Mouse (Mus musculus) heart, adult 9 months (tissue): ENCODE results near the gene Nacc1.
"Not testable (repeated sequence)": the region's sequence is repeated elsewhere in the genome, so short reads cannot be mapped to it uniquely, and the experiment has no call there.

Experiments used
- DNase-seq, 2 experiments: peaks; one replicate each; pipeline ENCODE4 v3.0.0; 2022; ENCODE audit warnings: low spot score in 2 of 2

The Nacc1 gene

DNA sequence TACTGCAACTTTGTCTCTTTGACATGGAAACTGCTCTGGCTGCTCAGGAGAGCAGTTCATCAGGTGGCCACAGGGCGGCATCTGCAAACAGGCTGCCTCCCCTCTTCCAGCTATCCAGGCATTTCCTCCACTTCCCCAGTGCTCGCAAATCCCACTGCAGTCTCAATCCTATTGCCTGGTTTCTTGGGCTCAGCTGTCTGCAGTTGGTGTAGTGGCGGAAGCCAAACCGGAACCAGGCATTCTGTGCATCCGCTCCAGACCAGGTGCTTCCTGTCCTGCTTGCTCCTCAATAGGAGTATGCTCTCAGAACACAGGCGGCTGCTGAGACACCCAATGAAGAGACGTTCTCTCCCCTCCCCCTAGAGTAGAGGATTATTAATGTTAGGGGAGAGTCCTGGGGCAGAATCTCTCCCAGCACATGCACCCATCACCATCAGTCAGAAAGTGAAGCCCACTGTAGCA is 12.2 kb upstream of the Nacc1 start:
- DNase-seq = peak; percentile 87 to 96

DNA sequence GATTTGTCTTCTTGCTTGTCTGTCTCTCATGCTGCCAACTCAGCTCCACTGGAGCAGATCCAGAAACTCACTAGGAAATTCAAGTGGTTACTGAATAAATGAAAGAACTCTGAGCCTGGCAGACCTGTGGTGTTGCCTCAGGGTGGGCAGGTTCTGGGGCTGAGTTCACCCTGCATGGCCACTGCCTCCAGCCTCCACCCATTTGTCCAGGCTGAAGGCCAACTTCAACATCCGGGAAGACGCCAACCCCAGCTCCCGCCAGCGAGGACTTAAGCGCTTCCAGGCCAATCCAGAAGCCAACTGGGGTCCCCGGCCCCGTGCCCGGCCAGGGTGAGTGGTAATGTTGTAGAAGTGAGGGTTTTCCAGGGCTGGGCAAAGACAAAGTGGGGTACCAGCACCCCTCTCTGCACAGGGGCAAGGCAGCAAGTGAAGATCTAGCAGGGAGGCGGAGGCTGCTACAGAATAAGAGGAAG is 11.3 kb upstream of the Nacc1 start:
- DNase-seq = peak; percentile 85

DNA sequence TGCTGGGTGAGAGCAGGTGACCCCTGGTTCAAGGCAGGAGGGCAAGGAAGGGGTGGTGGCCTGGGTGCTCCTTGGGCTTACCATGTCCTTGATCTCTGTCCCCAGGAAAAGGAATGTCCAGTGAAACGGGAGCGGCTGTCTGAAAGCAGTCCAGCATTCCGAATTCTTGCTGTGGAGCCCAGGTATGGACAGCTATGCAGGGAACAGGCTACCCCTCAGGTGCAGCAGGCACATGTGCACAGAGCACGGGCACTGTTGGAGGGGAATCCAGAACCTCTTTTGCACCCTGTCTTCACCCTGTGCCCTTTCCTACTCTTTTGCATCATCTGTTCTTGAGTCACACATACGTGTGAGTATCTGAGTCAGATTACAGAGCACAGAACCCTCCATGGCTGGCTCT is 10.6 kb upstream of the Nacc1 start:
- no peak for DNase-seq

DNA sequence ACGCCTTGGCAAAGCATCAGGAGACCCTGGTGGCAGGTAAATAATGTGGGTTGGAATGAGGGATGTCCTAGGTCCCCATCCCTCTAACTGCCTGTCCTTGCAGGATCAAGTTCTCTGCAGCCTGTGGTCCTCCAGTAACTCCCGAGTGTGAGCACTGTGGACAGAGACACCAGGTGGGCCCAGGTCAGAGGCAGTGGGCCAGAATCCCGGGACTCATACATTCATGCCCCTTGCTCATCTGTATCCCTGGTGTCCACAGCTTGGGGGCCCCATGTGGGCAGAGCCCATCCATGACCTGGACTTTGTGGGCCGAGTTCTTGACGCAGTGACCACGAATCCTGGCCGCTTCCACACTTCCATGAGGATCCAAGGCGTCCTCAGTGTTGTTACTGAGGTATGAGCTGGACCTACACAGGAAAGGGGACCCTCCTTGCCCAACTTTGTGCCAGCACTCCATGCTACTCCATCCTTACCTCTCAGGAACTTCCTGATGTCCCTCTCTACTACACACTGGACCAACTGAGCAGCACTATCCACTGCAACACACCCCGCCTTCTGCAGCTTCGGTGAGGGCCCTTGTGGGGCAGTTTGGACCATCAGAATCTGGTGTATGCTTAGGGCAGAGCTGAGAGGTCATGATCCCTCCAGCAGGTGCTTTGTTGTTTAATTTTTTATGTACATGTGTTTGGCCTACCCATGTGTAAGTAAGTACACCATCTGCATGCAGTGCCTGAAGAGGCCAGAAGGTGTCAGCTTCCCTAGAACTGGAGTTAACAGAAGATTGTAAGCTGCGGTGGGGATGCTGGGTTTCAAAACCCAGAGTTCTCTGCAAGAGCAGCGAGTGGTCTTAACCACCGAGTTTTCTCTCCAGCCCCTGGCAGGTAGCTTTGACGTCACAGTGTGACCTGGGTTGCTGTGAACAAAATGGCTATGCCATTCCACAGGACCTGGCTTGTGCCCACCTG is 9.8 kb upstream of the Nacc1 start:
- DNase-seq = no peak

DNA sequence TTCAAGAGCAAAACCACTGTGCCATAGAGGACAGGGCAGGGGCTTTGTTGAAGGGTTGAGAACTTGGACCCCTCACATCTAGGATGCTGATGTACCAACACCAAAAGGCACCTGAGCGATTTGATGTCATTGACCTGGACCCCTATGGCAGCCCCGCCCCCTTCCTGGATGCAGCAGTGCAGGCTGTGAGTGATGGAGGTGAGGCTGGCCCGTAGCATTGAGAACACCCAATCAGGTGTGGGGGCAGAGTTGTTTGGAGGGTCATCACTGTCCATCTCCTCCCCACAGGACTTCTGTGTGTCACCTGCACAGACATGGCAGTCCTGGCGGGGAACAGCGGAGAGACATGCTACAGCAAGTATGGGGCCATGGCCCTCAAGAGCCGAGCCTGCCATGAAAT is 7.5 kb upstream of the Nacc1 start:
- DNase-seq = no peak

DNA sequence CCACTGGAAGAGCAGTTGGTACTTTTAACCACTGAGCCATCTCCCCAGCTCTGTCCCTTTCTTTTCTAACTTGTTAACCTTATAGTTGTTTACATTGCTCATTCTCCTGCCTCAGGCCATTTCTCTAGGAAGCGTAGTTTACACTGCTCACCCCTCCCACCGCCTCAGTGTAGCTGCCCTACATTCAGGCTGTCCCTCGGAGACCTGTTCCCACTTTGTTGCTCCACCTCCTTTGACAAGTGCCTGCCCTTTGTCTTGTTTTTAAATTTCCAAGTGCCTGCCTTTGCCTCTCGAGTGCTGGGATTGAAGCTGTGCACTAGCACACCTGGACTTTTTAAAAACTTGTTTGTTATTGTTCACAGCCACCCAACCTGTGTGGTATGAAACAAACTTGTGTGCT is 5.7 kb upstream of the Nacc1 start:
- DNase-seq = no peak

DNA sequence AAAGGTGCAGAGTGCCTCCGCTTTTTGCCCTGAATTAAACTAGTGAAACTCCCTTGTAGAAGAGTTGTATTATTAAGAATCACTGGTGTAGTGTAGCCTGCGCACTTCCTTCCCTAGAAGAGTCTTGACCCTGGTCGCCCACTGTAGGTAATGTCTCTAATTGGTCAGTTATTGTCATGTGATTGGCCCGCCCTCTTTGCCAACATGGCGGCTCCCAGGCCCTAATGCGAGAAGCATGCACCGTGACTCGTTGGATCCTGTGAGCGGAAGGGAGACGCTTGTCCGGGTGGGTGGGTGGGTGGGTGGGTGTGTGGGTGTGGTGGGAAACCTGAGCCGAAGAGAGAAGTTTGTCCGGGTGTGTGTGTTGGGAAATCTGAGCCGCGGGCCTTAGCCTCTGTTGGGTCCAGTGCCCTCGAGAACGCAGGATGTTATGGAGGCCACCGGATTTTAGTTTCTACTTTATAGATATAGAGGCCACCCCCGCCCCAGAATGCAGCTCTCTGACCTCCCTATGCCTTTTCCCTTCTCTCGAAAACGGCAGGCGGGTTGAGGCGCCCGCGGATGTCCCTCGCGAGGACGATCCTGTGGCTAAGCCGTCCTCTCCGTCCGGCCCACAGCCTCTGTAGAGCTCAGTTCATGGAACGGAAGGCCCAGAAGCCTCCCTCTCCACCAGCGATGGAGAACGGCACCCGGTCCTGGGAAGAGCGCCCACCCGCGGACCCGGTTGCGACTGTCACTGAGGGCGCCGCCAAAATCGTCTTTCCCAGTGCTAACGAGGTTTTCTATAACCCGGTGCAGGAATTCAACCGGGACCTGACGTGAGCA is 1.6 kb upstream of the Nacc1 start:
- peak; percentile 92 to 94 for DNase-seq

DNA sequence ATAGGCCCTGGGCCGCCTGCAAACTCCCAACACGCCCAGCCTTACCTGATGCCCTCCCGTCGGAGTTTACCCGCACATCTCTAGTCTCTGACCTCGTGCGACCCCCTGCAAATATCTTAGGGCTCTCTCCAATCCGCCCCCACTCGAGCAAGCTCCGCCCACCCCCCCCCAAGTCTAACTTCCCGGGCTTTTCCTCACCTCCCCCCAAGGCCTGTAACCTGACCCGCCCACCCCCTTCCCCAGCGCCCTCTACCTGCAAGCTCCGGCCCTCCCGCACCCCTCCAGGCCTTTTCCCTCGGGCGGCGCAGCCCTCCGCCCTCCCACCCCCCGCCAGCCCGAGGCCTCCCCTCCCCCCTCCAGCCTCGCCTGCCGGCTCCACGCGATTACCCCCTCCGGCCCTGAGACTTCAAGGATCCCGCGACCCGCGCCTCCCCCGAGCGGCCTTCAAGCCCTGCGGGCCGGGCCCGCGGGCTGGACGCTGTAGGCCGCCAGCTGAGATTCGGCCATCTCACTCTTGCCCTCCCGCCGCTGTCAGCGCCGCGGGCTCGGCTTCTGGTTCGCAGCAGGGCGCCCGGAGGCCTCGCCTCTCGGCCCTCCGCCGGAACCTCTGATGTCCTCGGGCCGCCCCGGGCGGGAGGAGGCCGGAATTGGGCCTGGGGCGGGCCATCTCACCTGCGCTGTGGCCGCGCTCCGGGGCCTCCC is 508 bp downstream of the Nacc1 start:
- DNase-seq = no peak

DNA sequence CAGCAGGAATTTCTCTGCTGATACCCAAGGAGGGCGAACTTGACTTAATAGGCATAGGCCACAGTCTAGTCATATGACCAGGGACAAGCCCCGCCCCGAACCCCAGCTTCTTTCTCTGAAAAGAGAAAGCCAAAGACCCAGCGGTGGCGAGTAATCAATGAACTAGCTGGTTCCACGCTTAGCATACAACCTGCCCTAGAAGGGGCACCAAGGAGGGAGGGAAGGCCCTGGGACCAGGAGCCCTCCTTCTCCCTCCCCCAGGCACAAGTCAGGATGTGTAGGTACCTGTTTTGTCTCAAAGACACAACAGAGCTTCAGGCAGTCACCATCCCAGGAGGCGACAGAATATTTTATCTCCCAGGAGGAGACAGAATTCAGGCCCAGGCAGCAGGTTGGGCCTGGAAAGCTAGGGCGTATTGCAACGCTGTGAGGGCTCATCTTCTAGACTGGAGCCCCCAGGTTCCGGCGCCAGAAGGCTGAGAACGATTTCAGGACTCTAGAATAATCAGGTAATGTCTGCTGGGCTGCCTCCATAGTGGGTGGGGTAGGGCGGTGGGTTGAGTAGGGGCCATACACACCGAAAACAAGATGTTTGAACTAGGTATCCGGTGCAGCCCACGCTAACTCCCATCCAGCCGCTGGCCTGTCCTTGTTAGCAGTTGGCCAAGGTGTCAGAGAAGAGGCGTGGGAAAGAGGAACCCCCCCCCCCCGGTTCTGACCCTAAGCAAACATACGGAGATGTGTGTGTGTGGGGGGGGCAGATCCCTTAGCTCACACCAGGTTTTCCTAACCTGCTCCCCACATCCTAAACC is 1.3 kb downstream of the Nacc1 start, which contains the start of gene Trmt1:
Gene Trmt1, plus strand, starts transcription at position 117 of the 812 bp plus-strand sequence.
- DNase-seq = no peak

DNA sequence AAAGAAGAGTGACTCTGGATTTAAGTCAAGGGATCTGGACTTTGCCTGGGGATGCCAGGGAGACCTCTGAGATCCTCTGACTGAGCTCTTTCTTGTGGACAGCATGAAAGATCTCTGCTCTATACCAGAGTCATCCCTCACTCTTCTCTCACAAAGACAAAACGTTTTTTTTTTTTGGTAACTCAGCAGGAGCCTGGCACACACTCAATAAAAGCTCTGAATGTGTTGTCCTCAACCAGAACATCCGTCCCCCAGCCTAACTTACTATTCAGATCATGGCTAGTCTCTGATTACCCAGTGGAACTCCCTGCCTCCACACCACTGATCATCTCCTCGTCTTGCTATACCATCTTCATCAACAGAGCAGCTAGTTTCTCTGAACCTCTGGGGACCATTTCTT is 3.1 kb downstream of the Nacc1 start:
- no peak for DNase-seq

DNA sequence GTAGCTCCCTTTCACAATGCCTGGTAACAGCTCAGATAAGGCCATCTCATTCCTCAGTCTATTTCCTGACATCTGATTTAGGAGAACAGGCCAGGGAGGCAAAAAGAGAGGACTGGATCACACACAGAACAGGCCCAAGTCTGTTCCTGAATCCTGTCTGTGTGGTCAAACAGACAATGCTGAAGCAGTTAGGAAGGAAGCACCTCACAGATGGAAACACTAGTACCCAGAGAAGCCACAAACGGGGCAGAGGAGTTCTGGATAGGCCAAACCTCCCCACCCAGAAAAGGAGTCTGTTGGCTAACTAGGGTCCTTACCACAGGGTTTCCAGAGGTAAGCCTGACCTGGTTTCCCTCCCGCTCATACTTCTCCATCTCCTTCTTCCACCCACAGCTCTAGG is 5.4 kb downstream of the Nacc1 start:
- DNase-seq = no peak

DNA sequence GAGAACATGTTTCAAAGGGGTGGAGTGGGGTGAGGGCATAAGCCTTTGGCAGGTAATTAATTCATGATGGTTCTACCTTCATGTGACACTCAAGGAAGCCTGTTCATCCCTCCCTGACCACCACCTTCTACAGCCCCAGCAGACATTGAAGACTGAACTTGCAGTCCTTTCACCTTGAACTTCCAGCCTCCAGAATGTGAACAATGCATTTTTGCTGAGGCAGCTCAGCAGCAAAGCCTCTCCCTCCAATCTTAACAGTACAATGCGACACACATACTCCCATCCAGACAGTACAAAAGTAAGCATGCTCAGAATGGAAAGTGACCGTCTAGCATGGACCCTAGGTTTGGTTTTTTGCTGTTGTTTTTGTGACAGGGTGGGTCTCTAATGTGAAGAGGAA is 6.2 kb downstream of the Nacc1 start:
- no peak for DNase-seq

DNA sequence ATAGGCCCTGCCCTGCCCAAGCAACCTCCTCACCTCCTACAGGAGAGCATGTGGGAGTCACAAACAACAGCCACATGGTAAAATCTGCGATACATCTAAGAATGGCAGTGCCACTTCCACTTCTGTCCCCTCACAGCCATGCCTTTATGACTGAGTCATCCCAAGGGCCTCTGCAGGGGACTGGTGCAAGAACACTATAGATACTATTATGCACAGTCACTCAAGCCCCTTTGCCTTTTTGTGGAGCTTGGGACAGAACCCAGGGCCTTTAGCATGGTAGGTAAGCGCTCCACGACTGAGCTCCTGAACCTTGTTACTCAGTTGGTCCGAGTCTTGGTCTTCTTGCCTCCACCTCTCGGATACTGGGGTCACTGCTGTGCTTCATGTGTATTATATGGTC is 10.4 kb downstream of the Nacc1 start:
- no peak for DNase-seq

DNA sequence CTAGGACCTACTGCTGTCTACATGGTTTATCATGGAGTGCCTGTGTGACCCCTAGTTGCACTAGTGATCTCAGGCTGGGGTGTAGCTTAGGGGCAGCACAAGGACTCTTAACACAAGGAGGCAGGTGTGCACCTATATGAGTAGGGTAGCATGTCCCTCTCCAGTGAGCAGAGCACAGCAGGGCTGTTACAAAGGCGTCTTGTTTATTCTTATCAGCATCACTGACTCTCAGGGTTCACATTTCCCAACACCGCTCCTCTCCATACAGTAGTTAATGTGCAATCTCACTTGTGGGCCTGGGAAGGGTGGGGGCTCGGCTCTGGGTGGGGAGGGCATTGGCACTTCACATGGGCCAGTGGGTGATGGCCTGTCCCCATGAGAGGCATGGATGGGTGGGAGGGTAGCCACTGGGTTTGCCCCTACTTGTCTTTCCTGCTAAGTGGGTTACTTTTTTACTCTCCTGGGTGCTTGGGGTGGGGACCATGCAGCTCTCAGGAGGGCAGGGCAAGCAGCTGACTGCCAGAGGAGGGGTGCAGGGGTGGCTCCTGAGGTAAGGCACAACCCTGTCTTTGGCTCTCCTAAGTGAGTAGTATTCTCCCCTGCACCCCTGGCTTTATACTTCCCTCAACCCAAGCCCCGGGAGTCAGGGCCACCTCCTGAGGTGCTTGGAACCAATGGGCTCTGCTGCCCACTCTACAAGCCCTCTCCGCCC is 17.2 kb downstream of the Nacc1 start:
- DNase-seq = not testable (repeated sequence)

DNA sequence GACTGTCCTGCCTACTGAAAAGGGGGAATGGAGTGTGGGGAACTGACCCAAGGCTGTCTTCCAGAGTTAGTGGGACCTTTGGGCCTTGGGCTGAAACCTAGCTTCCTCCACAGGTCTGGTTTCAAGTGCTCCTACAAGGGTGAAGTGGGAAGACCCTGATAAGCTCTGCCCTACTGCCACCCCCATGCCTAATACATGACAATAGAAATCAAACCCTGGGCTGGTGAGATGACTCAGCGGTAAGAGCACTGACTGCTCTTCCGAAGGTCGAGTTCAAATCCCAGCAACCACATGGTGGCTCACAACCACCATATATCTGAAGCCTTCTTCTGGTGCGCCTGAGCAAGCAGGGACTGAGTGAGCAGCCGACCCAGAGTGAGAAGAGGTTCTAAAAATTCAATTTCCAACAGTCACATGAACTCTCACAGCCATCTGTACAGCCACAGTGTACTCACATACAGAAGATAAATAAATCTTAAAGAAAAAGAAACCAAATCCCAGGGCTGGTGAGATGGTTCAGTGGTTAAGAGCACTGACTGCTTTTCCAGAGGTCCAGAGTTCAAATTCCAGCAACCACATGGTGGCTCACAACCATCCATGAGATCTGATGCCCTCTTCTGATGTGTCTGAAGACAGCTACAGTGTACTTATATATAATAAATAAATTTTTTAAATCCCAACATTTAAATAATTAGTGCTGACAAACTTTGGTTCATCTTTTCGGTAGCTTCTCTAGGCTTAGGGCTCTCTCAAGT is 18.8 kb downstream of the Nacc1 start:
- DNase-seq = no peak

DNA sequence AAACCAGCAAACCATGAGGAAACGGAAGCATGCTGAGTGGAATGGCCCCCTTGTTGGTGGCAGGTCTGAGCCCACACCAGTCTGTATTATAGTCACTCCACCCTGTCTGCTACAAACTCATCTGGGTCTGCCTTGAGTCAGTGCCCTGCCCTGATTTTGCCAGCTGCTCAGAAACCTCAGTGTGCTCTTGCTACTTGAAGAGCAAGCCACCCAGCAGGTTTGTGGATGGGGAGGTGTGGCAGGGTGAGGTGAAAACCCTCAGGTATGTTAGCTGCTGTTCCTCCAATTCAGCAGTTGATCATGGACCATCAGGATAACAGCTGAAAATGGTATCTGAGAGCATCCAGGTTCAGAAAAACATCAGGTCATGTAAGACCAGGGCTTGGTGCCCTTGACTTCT is 19.6 kb downstream of the Nacc1 start:
- DNase-seq = no peak

DNA sequence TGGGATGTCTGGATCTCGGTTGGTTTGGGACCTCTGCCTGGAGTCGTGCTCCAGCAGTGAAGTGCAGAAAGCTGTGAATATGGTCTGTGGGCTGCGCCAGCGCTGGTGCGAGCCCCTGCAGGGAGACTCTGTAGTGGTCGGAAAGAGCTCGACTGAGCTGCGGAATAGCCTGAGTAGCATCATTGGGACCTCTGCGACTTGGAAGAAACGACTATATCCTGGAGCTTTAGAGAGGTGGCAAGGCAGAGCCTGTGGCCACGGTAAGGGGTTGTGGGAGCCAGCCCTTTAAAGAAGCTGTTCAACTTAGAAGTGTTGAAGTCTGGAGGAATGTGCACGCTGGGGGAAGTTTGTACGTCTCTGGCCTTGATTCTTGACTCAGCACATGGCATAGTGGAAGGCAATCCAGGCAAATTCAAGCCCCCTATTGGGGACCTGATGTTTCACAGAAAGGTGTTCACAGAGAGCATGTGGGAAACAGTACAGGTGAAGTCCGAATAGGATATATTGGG is 22.2 kb downstream of the Nacc1 start:
- DNase-seq = no peak

DNA sequence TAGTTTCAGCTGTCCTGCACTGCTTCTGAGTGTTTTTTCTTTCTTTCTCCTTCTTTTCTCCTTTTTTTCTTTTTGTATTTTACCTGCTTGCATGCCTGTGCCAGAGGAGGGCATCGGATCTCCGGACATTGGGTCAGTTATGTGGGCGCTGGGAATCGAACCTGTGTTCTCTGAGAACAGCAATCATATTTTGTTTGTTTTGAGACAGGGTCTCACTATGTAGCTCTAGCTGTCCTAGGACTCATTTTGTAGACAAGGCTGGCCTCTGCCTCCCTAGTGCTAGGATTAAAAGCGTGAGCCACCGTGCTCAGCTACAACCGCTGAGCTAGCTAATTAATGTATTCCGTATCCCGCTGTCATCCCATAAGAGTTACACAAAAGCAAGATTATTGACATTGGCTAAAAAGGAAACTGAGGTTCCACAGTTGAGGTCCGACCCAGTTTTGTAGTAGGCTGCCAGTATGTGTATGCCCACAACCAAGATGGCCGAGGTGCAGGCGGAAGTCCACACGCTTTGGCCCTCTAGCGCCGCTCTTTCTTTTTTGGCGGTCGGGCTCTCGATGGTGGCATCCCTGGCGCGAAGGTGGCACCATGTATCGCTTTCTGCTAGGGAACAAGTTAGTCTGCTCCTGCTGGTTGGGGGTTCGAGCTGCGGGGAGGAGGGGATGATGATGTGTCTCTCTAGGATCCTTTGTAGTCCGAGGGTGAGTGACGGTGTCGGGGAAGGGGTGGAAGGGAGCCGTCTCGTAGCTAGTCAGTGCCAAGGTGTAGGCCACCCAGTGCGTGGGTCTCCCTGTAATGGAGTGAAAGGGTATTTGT is 22.9 kb downstream of the Nacc1 start:
- peak; percentile 82 to 83 for DNase-seq
